Mouse (Mus musculus) G1E (cell line): ENCODE results near the gene Ttc28.

Source experiments
- CTCF ChIP-seq: IDR thresholded peaks from 2 replicates; pipeline ENCODE4 v1.5.1; 2012; ENCODE audit warnings: low read depth, low read length, inconsistent platforms, mixed read lengths
- GATA1 ChIP-seq: IDR thresholded peaks from 2 replicates; pipeline ENCODE4 v1.6.1; 2012; ENCODE audit warnings: borderline replicate concordance, low read length, inconsistent platforms, mixed read lengths

- TF ChIP-seq CTCF (no peak), GATA1 (no peak)
These were observed 336.1 kb downstream of the Ttc28 start for GRCm38 (mm10) chr5:111215722-111216121.
